ENCODE assay signal across 30 mouse cellular contexts in the genomic region with DNA sequence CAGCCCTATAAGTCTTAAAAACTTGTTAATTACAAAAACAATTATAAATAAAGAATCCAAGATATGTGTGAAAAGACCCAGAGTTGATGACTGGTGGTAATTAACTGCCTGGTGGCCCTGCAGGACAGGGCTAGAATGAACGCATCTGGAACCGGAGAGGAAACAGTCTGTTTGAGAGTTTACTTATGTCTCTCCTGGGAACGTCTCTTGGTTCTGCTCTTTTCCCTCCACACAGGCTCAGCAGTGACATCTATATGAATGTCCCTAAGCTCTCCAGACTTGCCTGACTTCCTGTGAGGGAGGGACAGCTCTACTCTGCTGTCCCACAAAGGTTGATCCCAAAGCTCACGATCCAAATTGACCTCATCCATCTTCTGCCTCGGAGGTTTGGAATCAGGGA. TPM values are rescaled to one million over a fixed set of nuclear protein-coding genes. Genes with fewer than 3 reads are reported as not detected.
DNase-seq lines count a peak whose midpoint lies in the region; ATAC-seq and TF ChIP-seq lines count a peak whose summit lies in the region.
"Had no signal": no experiment of that assay in that cellular context is flagged by ENCODE, and none has a peak within 500 bp of the region (broad histone marks: within the 10 kb centered on the region; RNA-seq: fewer than 3 reads in every experiment).

No protein-coding gene starts in this region.

- H3K9me3 ChIP-seq in intestine, embryonic 15.5 days, result no peaks in the 10 kb centered on the region
- H3K9me3 ChIP-seq in intestine, postnatal 0 days (ENCODE audit: control insufficient read depth), result no peaks in the 10 kb centered on the region
- H3K9me3 ChIP-seq in kidney, embryonic 16.5 days (ENCODE audit: low read length), result no peaks in the 10 kb centered on the region
- no peaks in the 10 kb centered on the region for H3K9me3 ChIP-seq in lung, embryonic 14.5 days (ENCODE audit: low read depth, low read length)
- H3K9me3 ChIP-seq: forebrain, embryonic 10.5 days; forebrain, embryonic 13.5 days; G1E; hindbrain, embryonic 10.5 days; hindbrain, embryonic 13.5 days had no signal

- 0 out of 2 replicates have a peak, but pooled peaks have one; percentile 45 for ATAC-seq in intestine, embryonic 15.5 days
- no peak for ATAC-seq in intestine, postnatal 0 days
- ATAC-seq in kidney, embryonic 16.5 days (ENCODE audit: low FRiP score, low TSS enrichment), result peak; percentile 80
- ATAC-seq in lung, embryonic 14.5 days (ENCODE audit: insufficient read depth), result no peak; the same call in 1 of the 2 replicates
- ATAC-seq: forebrain, embryonic 13.5 days; forebrain, embryonic 16.5 days; Patski had no signal

- no peak overlapping the region for H3K4me2 ChIP-seq in intestine, embryonic 15.5 days (replicated peaks)
- no peak overlapping the region for H3K4me2 ChIP-seq in intestine, postnatal 0 days (replicated peaks; ENCODE audit: low read depth)
- no peak overlapping the region for H3K4me2 ChIP-seq in kidney, embryonic 16.5 days (replicated peaks; ENCODE audit: low read depth, low read length)
- no peak overlapping the region for H3K4me2 ChIP-seq in lung, embryonic 14.5 days
- H3K4me2 ChIP-seq: forebrain, embryonic 13.5 days; heart, embryonic 11.5 days; hindbrain, embryonic 13.5 days had no signal

- TF ChIP-seq CTCF in intestine, postnatal 0 days (IDR thresholded peaks at IDR 0.05; ENCODE audit: low read depth), result no peak
- TF ChIP-seq CTCF in lung, embryonic 14.5 days (IDR thresholded peaks at IDR 0.05; ENCODE audit: low read depth), result no peak

- no peaks in the 10 kb centered on the region for H3K27me3 ChIP-seq in intestine, embryonic 15.5 days (replicated peaks)
- H3K27me3 ChIP-seq in intestine, postnatal 0 days (replicated peaks; ENCODE audit: control insufficient read depth, insufficient read depth, low read length), result no peaks in the 10 kb centered on the region
- H3K27me3 ChIP-seq in kidney, embryonic 16.5 days (ENCODE audit: insufficient read depth, low read length), result no peaks in the 10 kb centered on the region
- no peaks in the 10 kb centered on the region for H3K27me3 ChIP-seq in lung, embryonic 14.5 days (ENCODE audit: insufficient read depth, low read length)
- H3K27me3 ChIP-seq: CH12.LX; forebrain, embryonic 13.5 days; hindbrain, embryonic 13.5 days had no signal

- no peak overlapping the region for H3K9ac ChIP-seq in intestine, embryonic 15.5 days
- H3K9ac ChIP-seq in intestine, postnatal 0 days (ENCODE audit: low read depth, low read length), result no peak overlapping the region
- H3K9ac ChIP-seq in kidney, embryonic 16.5 days (replicated peaks; ENCODE audit: low read length), result no peak overlapping the region
- H3K9ac ChIP-seq in lung, embryonic 14.5 days, result no peak overlapping the region
- H3K9ac ChIP-seq: forebrain, embryonic 13.5 days; hindbrain, embryonic 13.5 days had no signal

- H3K36me3 ChIP-seq in intestine, embryonic 15.5 days, result no peaks in the 10 kb centered on the region
- H3K36me3 ChIP-seq in intestine, postnatal 0 days (ENCODE audit: control insufficient read depth, insufficient read depth), result no peaks in the 10 kb centered on the region
- no peaks in the 10 kb centered on the region for H3K36me3 ChIP-seq in kidney, embryonic 16.5 days (ENCODE audit: insufficient read depth, low read length)
- H3K36me3 ChIP-seq in lung, embryonic 14.5 days (ENCODE audit: insufficient read depth), result no peaks in the 10 kb centered on the region
- H3K36me3 ChIP-seq: forebrain, embryonic 10.5 days; G1E; hindbrain, embryonic 10.5 days; hindbrain, embryonic 13.5 days had no signal

- no peak overlapping the region for H3K27ac ChIP-seq in intestine, embryonic 15.5 days
- no peak overlapping the region for H3K27ac ChIP-seq in intestine, postnatal 0 days (ENCODE audit: low read depth, low read length)
- peak overlapping the region; percentile 22; the same call in 1 of the 2 replicates for H3K27ac ChIP-seq in kidney, embryonic 16.5 days (ENCODE audit: low read length)
- no peak overlapping the region for H3K27ac ChIP-seq in lung, embryonic 14.5 days (ENCODE audit: low read depth)
- H3K27ac ChIP-seq: forebrain, embryonic 10.5 days; forebrain, embryonic 13.5 days; heart, adult 2 months; hindbrain, embryonic 10.5 days; hindbrain, embryonic 13.5 days had no signal

- no peaks in the 10 kb centered on the region for H3K4me1 ChIP-seq in intestine, embryonic 15.5 days (replicated peaks)
- no peaks in the 10 kb centered on the region for H3K4me1 ChIP-seq in intestine, postnatal 0 days (replicated peaks; ENCODE audit: control insufficient read depth, insufficient read depth, low read length)
- peaks cover 3% of the 10 kb centered on the region for H3K4me1 ChIP-seq in kidney, embryonic 16.5 days (ENCODE audit: insufficient read depth, low read length)
- H3K4me1 ChIP-seq in lung, embryonic 14.5 days (ENCODE audit: insufficient read depth), result 0 out of 2 replicates have a peak, but pooled peaks cover under 1% of the 10 kb centered on the region
- H3K4me1 ChIP-seq: forebrain, embryonic 10.5 days; hindbrain, embryonic 10.5 days; hindbrain, embryonic 13.5 days had no signal

- no peak overlapping the region for H3K4me3 ChIP-seq in intestine, embryonic 15.5 days (replicated peaks)
- no peak overlapping the region for H3K4me3 ChIP-seq in intestine, postnatal 0 days (ENCODE audit: low read depth, low read length)
- H3K4me3 ChIP-seq in kidney, embryonic 16.5 days (ENCODE audit: low read length), result no peak overlapping the region
- no peak overlapping the region for H3K4me3 ChIP-seq in lung, embryonic 14.5 days (ENCODE audit: low read depth, low read length)
- H3K4me3 ChIP-seq: forebrain, embryonic 10.5 days; forebrain, embryonic 13.5 days; heart, adult 2 months; hindbrain, embryonic 10.5 days; hindbrain, embryonic 13.5 days had no signal

- WGBS in intestine, embryonic 15.5 days, result 38% methylated on average over 5 of the region's 5 CpGs
- 44% methylated on average over 5 of the region's 5 CpGs for WGBS in intestine, postnatal 0 days
- WGBS in kidney, embryonic 16.5 days, result 39% methylated on average over 5 of the region's 5 CpGs
- WGBS in lung, embryonic 14.5 days, result 35% methylated on average over 5 of the region's 5 CpGs

- no peak for DNase-seq in kidney, postnatal 36 days
- DNase-seq in lung, embryonic 14.5 days, result peak; percentile 17
- no peak for DNase-seq in lung, postnatal 14 days
- DNase-seq in mesoderm, embryonic 11.5 days (ENCODE audit: low read depth, low spot score), result peak; percentile 15
- DNase-seq: adrenal gland, postnatal 10 days; adrenal gland, postnatal 36 days; B cell, adult 2 months; cerebellum, adult 18-20 months; cerebellum, adult 9-10 months; cerebellum, postnatal 14 days; gastrocnemius, postnatal 10 days; gastrocnemius, postnatal 36 days; heart, adult 2 months; heart, postnatal 10 days; heart, postnatal 36 days had no signal

RNA-seq across cellular contexts. Expression of a gene that starts 22.6 kb away (rescaled TPM):
- polyA plus RNA-seq in intestine, embryonic 15.5 days (2015; fragmentation: Nextera tagmentation; extraction: Ambion mirVana), result 0.16 TPM in 1 of 2 replicates, not detected in the other
- 0.12 and 0.16 TPM in 2 replicates for polyA plus RNA-seq in intestine, postnatal 0 days (2015; fragmentation: Nextera tagmentation; extraction: Ambion mirVana)
- polyA plus RNA-seq in kidney, embryonic 16.5 days (2015; fragmentation: Nextera tagmentation; extraction: Ambion mirVana), result 0.17 TPM in 1 of 2 replicates, not detected in the other
- polyA plus RNA-seq in lung, embryonic 14.5 days (2014; fragmentation: Nextera tagmentation; extraction: Ambion mirVana), result not detected in 2 replicates
- polyA plus RNA-seq: embryonic facial prominence, embryonic 11.5 days; embryonic facial prominence, embryonic 14.5 days; G1E; heart, embryonic 11.5 days; heart, embryonic 14.5 days had no signal

RNA-seq across cellular contexts. Expression of a gene that starts 45.2 kb away (rescaled TPM):
- 33.5 and 36.0 TPM in 2 replicates for polyA plus RNA-seq in intestine, embryonic 15.5 days (2015; fragmentation: Nextera tagmentation; extraction: Ambion mirVana)
- 25.2 and 28.5 TPM in 2 replicates for polyA plus RNA-seq in intestine, postnatal 0 days (2015; fragmentation: Nextera tagmentation; extraction: Ambion mirVana)
- 83.1 and 94.3 TPM in 2 replicates for polyA plus RNA-seq in kidney, embryonic 16.5 days (2015; fragmentation: Nextera tagmentation; extraction: Ambion mirVana)
- 40.5 and 45.9 TPM in 2 replicates for polyA plus RNA-seq in lung, embryonic 14.5 days (2014; fragmentation: Nextera tagmentation; extraction: Ambion mirVana)

RNA-seq across cellular contexts. Expression of a gene that starts 59.6 kb away (rescaled TPM):
- 290 and 308 TPM in 2 replicates for polyA plus RNA-seq in intestine, embryonic 15.5 days (2015; fragmentation: Nextera tagmentation; extraction: Ambion mirVana)
- polyA plus RNA-seq in intestine, postnatal 0 days (2015; fragmentation: Nextera tagmentation; extraction: Ambion mirVana), result 120 and 128 TPM in 2 replicates
- polyA plus RNA-seq in kidney, embryonic 16.5 days (2015; fragmentation: Nextera tagmentation; extraction: Ambion mirVana), result 456 and 460 TPM in 2 replicates
- polyA plus RNA-seq in lung, embryonic 14.5 days (2014; fragmentation: Nextera tagmentation; extraction: Ambion mirVana), result 400 and 402 TPM in 2 replicates

Comparison
In these comparisons a context has a peak if more than half of its experiments do, and no peak if none do; other contexts are left out.
1. ATAC-seq: peak in intestine, embryonic 15.5 days (single experiment) and kidney, embryonic 16.5 days (single experiment); none in intestine, postnatal 0 days (single experiment) and lung, embryonic 14.5 days (single experiment).
2. DNase-seq: peak in lung, embryonic 14.5 days (single experiment) and mesoderm, embryonic 11.5 days (single experiment); none in kidney, postnatal 36 days (0 of 2) and lung, postnatal 14 days (single experiment).